Mouse (Mus musculus): Measurements from ENCODE around the gene Cbll1. TPM values are rescaled to one million over a fixed set of nuclear protein-coding genes. Genes with fewer than 3 reads are reported as not detected.
"Not testable (repeated sequence)": the region's sequence is repeated elsewhere in the genome, so short reads cannot be mapped to it uniquely, and the experiment has no call there.

Gene Cbll1
- polyA plus RNA-seq, 1 experiment from 2014 or later = 11.9 TPM

GRCm38 (mm10) chr12:31500196-31500595, 780 bp upstream of the Cbll1 start:
- Histone ChIP-seq H3K36me3 (ENCODE audit: insufficient read depth, low read length) (no peaks in the 10 kb centered on the region), H3K27me3 (ENCODE audit: insufficient read depth, low read length) (no peaks in the 10 kb centered on the region), H3K4me2 (replicated peaks; ENCODE audit: low read depth, low read length) (peak overlapping the region; percentile 87), H3K27ac (ENCODE audit: low read length) (peak overlapping the region; percentile 93), H3K9me3 (ENCODE audit: low read length) (no peaks in the 10 kb centered on the region), H3K9ac (replicated peaks; ENCODE audit: low read length) (peak overlapping the region; percentile 88), H3K4me3 (ENCODE audit: low read length) (peak overlapping the region; percentile 73), H3K4me1 (ENCODE audit: insufficient read depth, low read length) (peaks cover 12% of the 10 kb centered on the region)
- WGBS = 2% methylated on average over 12 of the region's 12 CpGs
- no peak for ATAC-seq (ENCODE audit: low FRiP score, low TSS enrichment)

DNA sequence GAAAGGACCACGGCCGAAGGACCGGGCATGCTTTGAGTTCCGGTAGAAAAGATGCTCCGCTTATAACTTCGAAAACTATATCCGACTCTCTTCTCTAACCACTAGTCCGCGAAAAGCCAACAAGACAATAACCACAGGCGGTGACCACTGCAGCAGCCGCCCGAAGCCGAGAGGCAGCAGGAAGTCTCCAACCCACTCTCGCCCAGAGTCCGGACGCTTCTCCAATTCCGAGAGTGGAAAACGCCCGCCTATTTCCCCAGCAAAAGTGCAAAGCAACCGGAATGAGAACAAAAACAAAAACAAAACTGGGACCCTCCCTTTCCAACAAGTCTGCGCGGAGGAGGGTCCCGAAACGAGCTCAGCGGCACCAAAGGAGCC, 491 bp downstream of the Cbll1 start:
- peak overlapping the region; percentile 81 for H3K4me2 ChIP-seq (replicated peaks; ENCODE audit: low read depth, low read length)
- peaks cover 12% of the 10 kb centered on the region for H3K4me1 ChIP-seq (ENCODE audit: insufficient read depth, low read length)
- peak overlapping the region; percentile 73 for H3K4me3 ChIP-seq (ENCODE audit: low read length)
- H3K9me3 ChIP-seq (ENCODE audit: low read length) = no peaks in the 10 kb centered on the region
- H3K27me3 ChIP-seq (ENCODE audit: insufficient read depth, low read length) = no peaks in the 10 kb centered on the region
- peaks cover 3% of the 10 kb centered on the region; the same call in 1 of the 2 replicates for H3K36me3 ChIP-seq (ENCODE audit: insufficient read depth, low read length)
- H3K9ac ChIP-seq (replicated peaks; ENCODE audit: low read length) = peak overlapping the region; percentile 88
- peak overlapping the region; percentile 93 for H3K27ac ChIP-seq (ENCODE audit: low read length)
- WGBS = under 1% methylated on average over 25 of the region's 25 CpGs
- no peak for ATAC-seq (ENCODE audit: low FRiP score, low TSS enrichment)

DNA sequence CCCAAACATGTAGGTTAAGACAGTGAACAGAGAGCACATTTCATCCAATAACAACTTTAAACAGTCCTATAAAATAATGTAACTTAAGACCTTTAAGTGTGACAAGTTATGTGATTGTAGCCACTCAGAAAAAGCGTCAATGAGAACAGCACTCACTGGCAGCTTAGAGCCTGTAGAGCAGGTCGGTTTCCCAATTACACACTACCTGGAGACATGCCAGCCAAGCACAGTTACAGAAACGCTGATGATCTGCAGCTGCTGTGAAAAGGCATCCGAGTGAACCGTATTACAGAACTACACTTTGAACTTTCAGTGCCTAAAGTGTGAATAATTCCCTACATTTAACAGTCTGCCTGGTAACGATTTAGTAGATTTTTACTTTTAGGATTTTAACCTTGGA, 13.0 kb downstream of the Cbll1 start:
- no peak overlapping the region for H3K9ac ChIP-seq (replicated peaks; ENCODE audit: low read length)
- H3K4me2 ChIP-seq (replicated peaks; ENCODE audit: low read depth, low read length) = no peak overlapping the region
- no peaks in the 10 kb centered on the region for H3K27me3 ChIP-seq (ENCODE audit: insufficient read depth, low read length)
- no peaks in the 10 kb centered on the region for H3K9me3 ChIP-seq (ENCODE audit: low read length)
- H3K36me3 ChIP-seq (ENCODE audit: insufficient read depth, low read length) = peaks cover 19% of the 10 kb centered on the region
- 64% methylated on average over 6 of the region's 6 CpGs for WGBS
- H3K27ac ChIP-seq (ENCODE audit: low read length) = no peak overlapping the region
- H3K4me3 ChIP-seq (ENCODE audit: low read length) = no peak overlapping the region
- H3K4me1 ChIP-seq (ENCODE audit: insufficient read depth, low read length) = no peaks in the 10 kb centered on the region
- no peak for ATAC-seq (ENCODE audit: low FRiP score, low TSS enrichment)

DNA sequence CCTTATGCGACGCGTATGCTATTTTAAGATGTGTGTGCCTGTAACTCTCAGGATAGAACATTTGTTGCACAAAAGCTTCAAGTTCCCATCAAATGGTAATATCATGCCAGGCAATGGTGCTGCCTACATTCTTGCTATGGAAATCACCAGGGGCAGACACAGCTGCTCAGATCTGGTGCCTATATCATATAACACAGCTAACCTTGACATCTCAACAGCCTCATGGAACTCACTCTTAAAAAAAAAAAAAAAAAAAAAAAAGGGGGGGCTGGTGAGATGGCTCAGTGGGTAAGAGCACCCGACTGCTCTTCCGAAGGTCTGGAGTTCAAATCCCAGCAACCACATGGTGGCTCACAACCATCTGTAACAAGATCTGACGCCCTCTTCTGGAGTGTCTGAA, 21.2 kb downstream of the Cbll1 start:
- H3K4me1 ChIP-seq (ENCODE audit: insufficient read depth, low read length); H3K9ac ChIP-seq (replicated peaks; ENCODE audit: low read length); H3K27ac ChIP-seq (ENCODE audit: low read length); H3K4me2 ChIP-seq (replicated peaks; ENCODE audit: low read depth, low read length); H3K36me3 ChIP-seq (ENCODE audit: insufficient read depth, low read length); H3K9me3 ChIP-seq (ENCODE audit: low read length); H3K27me3 ChIP-seq (ENCODE audit: insufficient read depth, low read length); H3K4me3 ChIP-seq (ENCODE audit: low read length); ATAC-seq (ENCODE audit: low FRiP score, low TSS enrichment): not testable (repeated sequence)
- WGBS = 97% methylated on average over 4 of the region's 6 CpGs

DNA sequence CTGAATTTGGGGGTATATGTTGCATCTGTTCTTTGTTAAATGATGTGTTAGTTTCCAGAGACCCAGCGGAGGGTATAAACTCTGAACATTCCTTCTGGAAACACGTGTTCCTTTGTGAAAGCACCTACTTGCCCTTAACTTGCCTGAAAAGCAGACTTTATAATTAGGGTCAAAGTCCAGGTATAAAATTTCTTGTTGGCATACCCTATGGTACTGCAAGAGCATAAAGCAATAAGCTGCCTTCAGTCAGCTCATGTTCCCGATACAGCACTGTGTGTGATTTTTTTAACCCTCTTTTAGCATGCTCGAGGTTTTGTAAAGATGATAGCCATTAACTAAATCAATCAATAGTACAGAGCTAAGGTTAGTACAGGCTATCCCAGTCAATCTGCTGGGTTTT, 36.8 kb downstream of the Cbll1 start:
- WGBS = 77% methylated on average over 4 of the region's 4 CpGs
- Histone ChIP-seq H3K27ac (ENCODE audit: low read length) (no peak overlapping the region), H3K9ac (replicated peaks; ENCODE audit: low read length) (no peak overlapping the region), H3K9me3 (ENCODE audit: low read length) (no peaks in the 10 kb centered on the region), H3K27me3 (ENCODE audit: insufficient read depth, low read length) (no peaks in the 10 kb centered on the region), H3K4me2 (replicated peaks; ENCODE audit: low read depth, low read length) (no peak overlapping the region), H3K4me1 (ENCODE audit: insufficient read depth, low read length) (no peaks in the 10 kb centered on the region), H3K4me3 (ENCODE audit: low read length) (no peak overlapping the region), H3K36me3 (ENCODE audit: insufficient read depth, low read length) (no peaks in the 10 kb centered on the region)
- ATAC-seq (ENCODE audit: low FRiP score, low TSS enrichment) = no peak

DNA sequence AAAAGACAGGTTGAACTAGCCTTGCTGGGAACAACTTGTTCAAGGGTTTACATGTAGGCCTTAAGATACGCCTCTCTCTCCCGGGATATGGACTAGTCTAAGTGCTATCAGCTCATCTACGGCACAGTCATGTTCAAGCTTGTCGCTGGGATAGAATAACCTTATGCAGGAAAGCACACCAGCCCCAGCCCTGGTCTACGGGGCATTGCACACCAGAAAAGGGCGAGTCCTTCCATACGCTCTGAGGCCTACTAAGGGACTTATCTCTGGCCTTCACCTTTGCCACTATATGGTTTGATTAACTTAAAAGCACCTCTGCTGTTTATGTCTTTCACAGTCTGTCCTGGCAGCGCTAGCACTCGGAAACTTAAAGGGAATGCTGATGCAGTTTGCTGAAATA, 38.0 kb downstream of the Cbll1 start:
- ATAC-seq (ENCODE audit: low FRiP score, low TSS enrichment) = no peak
- Histone ChIP-seq H3K27me3 (ENCODE audit: insufficient read depth, low read length) (no peaks in the 10 kb centered on the region), H3K9me3 (ENCODE audit: low read length) (no peaks in the 10 kb centered on the region), H3K27ac (ENCODE audit: low read length) (no peak overlapping the region), H3K9ac (replicated peaks; ENCODE audit: low read length) (no peak overlapping the region), H3K36me3 (ENCODE audit: insufficient read depth, low read length) (no peaks in the 10 kb centered on the region), H3K4me2 (replicated peaks; ENCODE audit: low read depth, low read length) (no peak overlapping the region), H3K4me1 (ENCODE audit: insufficient read depth, low read length) (no peaks in the 10 kb centered on the region), H3K4me3 (ENCODE audit: low read length) (no peak overlapping the region)
- WGBS = 93% methylated on average over 9 of the region's 9 CpGs

DNA sequence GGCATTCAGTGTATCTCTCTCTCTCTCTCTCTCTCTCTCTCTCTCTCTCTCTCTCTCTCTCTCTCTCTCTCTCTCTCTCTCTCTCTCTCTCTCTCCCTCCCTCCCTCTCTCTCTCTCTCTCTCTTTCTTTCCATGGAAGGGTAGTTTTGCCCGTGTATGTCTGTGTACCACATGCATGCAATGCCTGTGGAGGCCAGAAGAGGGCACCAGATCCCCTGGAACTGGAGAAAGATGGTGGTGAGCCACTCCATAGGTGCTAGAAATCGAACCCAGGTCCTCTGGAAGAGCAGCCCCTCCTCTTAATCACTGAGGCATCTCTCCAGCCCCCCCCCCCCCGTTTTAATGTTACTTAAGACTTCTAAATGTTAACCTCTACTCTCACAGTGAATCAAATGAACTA, 39.1 kb downstream of the Cbll1 start:
- H3K4me3 ChIP-seq (ENCODE audit: low read length); H3K27ac ChIP-seq (ENCODE audit: low read length); H3K4me1 ChIP-seq (ENCODE audit: insufficient read depth, low read length); H3K27me3 ChIP-seq (ENCODE audit: insufficient read depth, low read length); H3K36me3 ChIP-seq (ENCODE audit: insufficient read depth, low read length); H3K4me2 ChIP-seq (replicated peaks; ENCODE audit: low read depth, low read length); H3K9ac ChIP-seq (replicated peaks; ENCODE audit: low read length); ATAC-seq (ENCODE audit: low FRiP score, low TSS enrichment); H3K9me3 ChIP-seq (ENCODE audit: low read length): not testable (repeated sequence)
- WGBS = 57% methylated on average over 3 of the region's 3 CpGs

GRCm38 (mm10) chr12:31458474-31458873, 40.9 kb downstream of the Cbll1 start:
- Histone ChIP-seq H3K4me3 (ENCODE audit: low read length) (no peak overlapping the region), H3K27ac (ENCODE audit: low read length) (no peak overlapping the region), H3K36me3 (ENCODE audit: insufficient read depth, low read length) (no peaks in the 10 kb centered on the region), H3K27me3 (ENCODE audit: insufficient read depth, low read length) (no peaks in the 10 kb centered on the region), H3K4me1 (ENCODE audit: insufficient read depth, low read length) (no peaks in the 10 kb centered on the region), H3K9ac (replicated peaks; ENCODE audit: low read length) (no peak overlapping the region), H3K9me3 (ENCODE audit: low read length) (no peaks in the 10 kb centered on the region), H3K4me2 (replicated peaks; ENCODE audit: low read depth, low read length) (no peak overlapping the region)
- no peak for ATAC-seq (ENCODE audit: low FRiP score, low TSS enrichment)
- 61% methylated on average over 4 of the region's 4 CpGs for WGBS

GRCm38 (mm10) chr12:31456271-31456670, 43.1 kb downstream of the Cbll1 start:
- Histone ChIP-seq H3K9me3 (ENCODE audit: low read length) (no peaks in the 10 kb centered on the region), H3K9ac (replicated peaks; ENCODE audit: low read length) (no peak overlapping the region), H3K4me1 (ENCODE audit: insufficient read depth, low read length) (no peaks in the 10 kb centered on the region), H3K4me2 (replicated peaks; ENCODE audit: low read depth, low read length) (no peak overlapping the region), H3K27me3 (ENCODE audit: insufficient read depth, low read length) (no peaks in the 10 kb centered on the region), H3K27ac (ENCODE audit: low read length) (no peak overlapping the region), H3K4me3 (ENCODE audit: low read length) (no peak overlapping the region), H3K36me3 (ENCODE audit: insufficient read depth, low read length) (no peaks in the 10 kb centered on the region)
- no peak for ATAC-seq (ENCODE audit: low FRiP score, low TSS enrichment)
- WGBS = 91% methylated on average over 9 of the region's 9 CpGs

- H3K9ac ChIP-seq (replicated peaks; ENCODE audit: low read length) = no peak overlapping the region
- no peak for ATAC-seq (ENCODE audit: low FRiP score, low TSS enrichment)
- no peak overlapping the region for H3K4me3 ChIP-seq (ENCODE audit: low read length)
- WGBS = 88% methylated on average over 3 of the region's 3 CpGs
- no peaks in the 10 kb centered on the region for H3K27me3 ChIP-seq (ENCODE audit: insufficient read depth, low read length)
- H3K27ac ChIP-seq (ENCODE audit: low read length) = no peak overlapping the region
- no peaks in the 10 kb centered on the region for H3K36me3 ChIP-seq (ENCODE audit: insufficient read depth, low read length)
- no peaks in the 10 kb centered on the region for H3K9me3 ChIP-seq (ENCODE audit: low read length)
- no peaks in the 10 kb centered on the region for H3K4me1 ChIP-seq (ENCODE audit: insufficient read depth, low read length)
- H3K4me2 ChIP-seq (replicated peaks; ENCODE audit: low read depth, low read length) = no peak overlapping the region
These were observed 50.1 kb downstream of the Cbll1 start for GRCm38 (mm10) chr12:31449341-31449740.

DNA sequence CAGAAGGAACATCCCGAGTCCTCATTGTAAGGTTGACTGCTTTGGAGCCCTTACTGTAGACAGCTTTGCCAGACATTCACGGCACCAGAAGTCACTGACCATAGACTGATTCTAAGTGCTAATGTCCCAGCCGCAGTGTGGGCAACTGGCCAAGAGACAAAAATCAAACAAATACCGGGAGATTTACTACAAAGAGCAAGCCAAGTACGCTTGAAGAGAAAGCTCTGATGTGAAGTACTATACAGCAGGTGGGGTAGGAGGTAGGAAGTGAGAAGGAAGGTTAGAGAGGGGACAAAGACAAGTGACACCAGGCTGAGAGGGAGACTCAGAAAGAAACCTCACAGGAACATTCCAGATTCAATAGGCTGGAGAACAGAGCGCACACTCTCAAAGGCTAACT, 54.6 kb downstream of the Cbll1 start:
- no peak for ATAC-seq (ENCODE audit: low FRiP score, low TSS enrichment)
- H3K9ac ChIP-seq (replicated peaks; ENCODE audit: low read length) = no peak overlapping the region
- WGBS = 52% methylated on average over 6 of the region's 6 CpGs
- H3K36me3 ChIP-seq (ENCODE audit: insufficient read depth, low read length) = no peaks in the 10 kb centered on the region
- H3K4me3 ChIP-seq (ENCODE audit: low read length) = no peak overlapping the region
- peaks cover 5% of the 10 kb centered on the region; the same call in 1 of the 2 replicates for H3K27me3 ChIP-seq (ENCODE audit: insufficient read depth, low read length)
- no peak overlapping the region for H3K27ac ChIP-seq (ENCODE audit: low read length)
- H3K4me1 ChIP-seq (ENCODE audit: insufficient read depth, low read length) = 0 out of 2 replicates have a peak, but pooled peaks cover 3% of the 10 kb centered on the region
- no peak overlapping the region for H3K4me2 ChIP-seq (replicated peaks; ENCODE audit: low read depth, low read length)
- no peaks in the 10 kb centered on the region for H3K9me3 ChIP-seq (ENCODE audit: low read length)
